Mouse (Mus musculus): ENCODE results near the gene Eno1. TPM values are rescaled to one million over a fixed set of nuclear protein-coding genes. Genes with fewer than 3 reads are reported as not detected.
A peak's percentile ranks its signal among the peaks of the same experiment; 100 is the strongest.
"Not testable (repeated sequence)": the region's sequence is repeated elsewhere in the genome, so short reads cannot be mapped to it uniquely, and the experiment has no call there.

The Eno1 gene
- total RNA-seq, 2 experiments from 2014 or later: 112 to 141 TPM

DNA sequence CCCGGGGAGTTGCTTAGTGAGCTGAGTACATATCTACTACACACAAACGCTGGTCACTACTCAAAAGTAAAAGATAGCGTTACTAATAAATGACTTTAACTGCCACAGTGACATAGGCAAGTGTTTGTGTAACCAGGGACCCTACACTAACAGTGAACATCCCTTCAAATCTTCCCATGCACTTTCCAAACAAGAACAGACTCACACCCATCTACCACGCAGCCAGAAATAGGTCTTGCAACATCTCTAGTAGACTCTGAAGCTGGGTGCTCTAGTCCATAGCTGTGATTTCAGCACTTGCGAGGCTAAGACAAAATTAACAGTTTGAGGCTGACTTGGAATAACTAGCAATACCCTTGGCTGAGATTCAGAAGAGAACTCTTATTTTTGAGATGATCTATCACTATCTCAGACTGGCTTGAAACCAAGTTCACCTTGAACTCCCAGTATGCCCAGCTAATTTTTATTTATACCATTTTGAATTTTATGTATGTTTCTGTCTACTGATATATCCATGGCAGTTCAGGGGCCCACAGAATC, 13.3 kb downstream of the Eno1 start:
- DNase-seq: no peak

GRCm38 (mm10) chr4:150250549-150251422, 14.3 kb downstream of the Eno1 start:
- DNase-seq: no peak

- no peak for DNase-seq
Observed at GRCm38 (mm10) chr4:150254416-150254815, 17.9 kb downstream of the Eno1 start.

DNA sequence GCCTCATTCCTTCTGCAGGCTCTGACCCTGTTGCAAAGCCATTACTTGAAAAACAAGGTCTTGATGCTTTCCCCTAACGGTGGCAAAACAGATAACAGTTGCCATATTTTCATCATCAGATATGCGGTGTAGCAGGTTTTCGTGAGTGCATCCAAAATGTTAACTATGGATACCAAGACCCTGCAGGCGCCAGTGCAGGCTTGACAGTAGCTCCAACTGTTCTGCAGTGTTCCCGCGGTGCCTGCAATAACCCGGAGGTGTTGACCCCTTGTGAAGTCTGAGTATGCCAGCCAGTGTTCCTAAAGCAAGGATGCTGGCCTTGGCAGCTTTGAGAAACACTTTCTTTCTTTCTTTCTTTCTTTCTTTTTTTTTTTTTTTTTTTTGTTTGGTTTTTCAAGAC, 18.7 kb downstream of the Eno1 start:
- DNase-seq: no peak

GRCm38 (mm10) chr4:150257252-150258204, 21.0 kb downstream of the Eno1 start:
- peak; percentile 89 for DNase-seq

- no peak for DNase-seq
Observed at GRCm38 (mm10) chr4:150258388-150258787, 21.9 kb downstream of the Eno1 start.

- DNase-seq: no peak
Observed at GRCm38 (mm10) chr4:150259577-150259976, 23.1 kb downstream of the Eno1 start.

DNA sequence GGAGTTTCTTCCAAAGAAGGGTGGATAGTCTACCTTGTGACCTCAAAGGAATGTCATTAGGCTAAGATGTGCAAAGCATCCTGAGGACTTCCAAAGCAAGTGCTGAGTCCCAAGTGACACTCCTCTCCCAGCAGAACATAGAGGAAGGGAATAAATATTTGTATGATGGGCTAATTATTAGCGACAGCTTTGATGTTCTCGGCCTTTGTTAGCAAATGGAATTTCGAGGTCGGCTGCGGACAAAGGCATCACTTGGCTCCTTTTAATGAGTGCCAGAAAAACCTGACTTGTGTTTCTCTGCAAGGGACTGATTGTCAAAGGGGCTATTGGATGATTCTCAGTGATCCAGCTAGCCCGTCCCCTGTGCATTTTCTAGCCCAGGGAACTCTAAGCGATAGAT, 23.6 kb downstream of the Eno1 start:
- no peak for DNase-seq

DNA sequence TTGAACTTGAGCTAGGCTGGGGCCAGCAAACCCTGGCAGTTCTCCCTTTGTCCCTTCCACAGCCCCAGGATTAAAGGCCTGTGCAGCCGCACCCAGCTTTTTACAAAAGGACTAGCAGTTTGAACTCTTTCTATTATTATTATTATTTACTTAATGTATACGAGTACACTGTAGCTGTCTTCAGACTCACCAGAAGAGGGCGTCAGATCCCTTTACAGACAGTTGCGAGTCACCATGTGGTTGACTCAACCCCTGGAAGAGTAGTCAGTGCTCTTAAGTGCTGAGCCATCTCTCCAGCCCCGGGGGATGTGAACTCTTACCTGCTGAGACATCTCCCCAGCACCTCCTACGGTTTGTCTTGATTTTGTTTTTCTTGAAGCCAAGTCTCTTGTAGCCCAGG, 24.2 kb downstream of the Eno1 start:
- no peak for DNase-seq

- DNase-seq: no peak
Observed at GRCm38 (mm10) chr4:150262301-150262700, 25.8 kb downstream of the Eno1 start.

- DNase-seq: no peak
Observed at GRCm38 (mm10) chr4:150264903-150265302, 28.4 kb downstream of the Eno1 start.

DNA sequence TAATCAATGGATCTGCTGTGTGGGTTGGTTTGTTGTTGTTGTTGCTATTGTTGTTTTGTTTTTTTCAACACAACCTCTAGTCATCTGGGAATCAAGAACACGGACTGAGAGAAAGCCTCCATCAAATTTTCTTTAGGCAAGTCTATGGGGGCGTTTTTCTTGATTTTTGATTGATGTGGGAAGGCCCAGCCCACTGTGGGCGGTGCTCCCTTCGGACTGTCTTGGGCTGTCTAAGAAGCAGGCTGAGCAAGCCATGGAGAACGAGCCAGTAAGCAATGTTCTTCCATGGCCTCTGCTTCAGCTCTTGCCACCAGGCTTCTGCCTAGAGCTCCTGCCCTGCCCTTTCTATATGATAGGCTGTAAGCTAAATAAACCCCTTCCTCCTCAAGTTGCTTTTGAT, 28.9 kb downstream of the Eno1 start:
- DNase-seq: no peak

GRCm38 (mm10) chr4:150266655-150267223, 30.2 kb downstream of the Eno1 start:
- DNase-seq: no peak

GRCm38 (mm10) chr4:150268674-150269653, 32.4 kb downstream of the Eno1 start:
- no peak for DNase-seq

DNA sequence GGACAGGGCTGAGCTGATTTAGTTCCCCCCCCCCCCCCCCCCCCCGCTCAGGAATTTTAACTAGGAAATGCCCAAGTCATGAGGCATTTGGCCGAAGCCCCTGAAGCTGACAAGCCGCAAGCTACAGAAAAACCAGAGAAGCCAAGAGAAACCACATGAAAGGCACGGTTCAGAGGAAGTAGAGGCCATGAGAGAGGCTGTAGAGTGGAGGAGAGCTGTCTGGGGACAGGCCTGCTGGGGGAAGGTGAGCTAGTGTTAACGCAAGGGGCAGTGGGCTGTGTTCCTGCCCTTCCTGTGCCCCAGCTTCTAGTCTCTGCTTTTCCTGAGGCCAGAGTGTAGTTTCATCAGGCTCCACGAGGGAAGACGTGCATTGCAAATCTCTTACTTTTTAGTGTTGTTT, 33.2 kb downstream of the Eno1 start:
- no peak for DNase-seq

GRCm38 (mm10) chr4:150270718-150271117, 34.2 kb downstream of the Eno1 start:
- DNase-seq: not testable (repeated sequence)

DNA sequence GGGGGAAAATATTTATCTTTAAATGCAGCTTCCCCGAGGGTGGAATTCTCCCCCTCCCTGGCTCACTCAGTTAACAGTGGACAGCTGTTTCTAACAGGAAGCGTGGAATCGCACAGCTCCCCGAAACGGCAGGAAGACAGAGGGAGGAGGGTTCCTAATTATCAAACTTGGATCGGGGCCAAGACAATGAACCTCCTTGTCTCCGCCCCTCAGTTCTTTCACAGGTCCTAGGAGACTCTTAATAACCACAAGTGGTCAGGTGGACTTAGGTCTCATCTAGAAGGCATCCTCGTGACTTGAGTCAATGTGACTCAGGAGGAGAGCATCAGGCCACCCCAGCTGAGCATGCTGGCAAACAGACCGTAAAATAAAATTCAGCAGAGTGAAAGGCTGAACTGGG, 36.2 kb downstream of the Eno1 start:
- peak; percentile 57 for DNase-seq

DNA sequence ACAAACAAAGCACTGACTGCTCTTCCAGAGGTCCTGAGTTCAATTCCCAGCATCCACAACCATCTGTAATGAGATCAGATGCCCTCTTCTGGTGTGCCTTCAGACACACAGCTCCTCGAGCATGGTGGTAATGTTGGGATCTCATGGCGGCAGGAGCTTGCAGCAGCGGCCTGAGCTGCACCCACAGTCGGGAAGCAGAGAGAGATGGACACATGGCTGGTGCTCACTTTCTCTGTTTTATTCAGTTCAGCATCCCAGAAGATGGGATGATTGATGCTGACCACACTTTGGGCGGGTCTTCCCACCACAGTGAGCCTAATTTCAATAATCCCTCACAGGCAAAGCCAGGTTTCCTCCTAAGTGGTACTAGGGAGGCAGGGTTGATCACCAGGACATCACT, 39.0 kb downstream of the Eno1 start:
- no peak for DNase-seq

GRCm38 (mm10) chr4:150279336-150279735, 42.8 kb downstream of the Eno1 start:
- not testable (repeated sequence) for DNase-seq

GRCm38 (mm10) chr4:150280002-150280401, 43.5 kb downstream of the Eno1 start:
- DNase-seq: no peak

DNA sequence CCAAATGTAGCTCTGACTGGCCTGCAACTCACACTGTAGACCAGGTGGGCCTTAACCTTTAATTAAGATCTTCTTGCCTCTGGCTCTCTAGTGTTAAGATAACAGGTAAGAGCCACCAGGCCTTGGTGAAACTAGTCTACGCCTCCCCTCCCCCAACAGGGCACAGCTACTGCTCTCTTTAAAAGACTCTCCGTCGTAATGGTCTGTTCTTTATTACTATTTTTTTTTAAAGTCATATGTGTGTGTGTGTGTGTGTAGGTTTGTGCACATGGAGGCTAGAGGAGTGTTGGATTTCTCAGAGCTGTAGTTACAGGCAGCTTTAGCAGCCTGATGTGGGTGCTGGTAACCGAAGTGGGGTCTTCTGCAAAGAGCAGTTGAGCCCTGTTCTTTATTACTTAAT, 43.9 kb downstream of the Eno1 start:
- no peak for DNase-seq

All from gastrocnemius, postnatal 25 days (tissue).